Mouse (Mus musculus): ENCODE measurements around the gene Tab2. TPM values are rescaled to one million over a fixed set of nuclear protein-coding genes. Genes with fewer than 3 reads are reported as not detected.
"Not testable (repeated sequence)": the region's sequence is repeated elsewhere in the genome, so short reads cannot be mapped to it uniquely, and the experiment has no call there.

Tab2 gene
- polyA plus RNA-seq, 1 experiment from 2014 or later, result 20.2 TPM

GRCm38 (mm10) chr10:7880283-7880682, 75.7 kb downstream of the Tab2 start:
- ATAC-seq (ENCODE audit: low FRiP score, low read depth); H3K36me3 ChIP-seq: not testable (repeated sequence)

GRCm38 (mm10) chr10:7874194-7874593, 81.8 kb downstream of the Tab2 start:
- H3K4me2 ChIP-seq (replicated peaks), result no peak overlapping the region
- WGBS, result 87% methylated on average over 7 of the region's 7 CpGs
- H3K9ac ChIP-seq (replicated peaks), result no peak overlapping the region
- no peaks in the 10 kb centered on the region for H3K4me1 ChIP-seq
- no peaks in the 10 kb centered on the region for H3K36me3 ChIP-seq
- no peak for ATAC-seq (ENCODE audit: low FRiP score, low read depth)
- H3K9me3 ChIP-seq, result no peaks in the 10 kb centered on the region
- H3K27ac ChIP-seq (replicated peaks), result no peak overlapping the region
- H3K4me3 ChIP-seq, result no peak overlapping the region
- peaks cover 1% of the 10 kb centered on the region for H3K27me3 ChIP-seq

More at GRCm38 (mm10) chr10:7880283-7880682, 75.7 kb downstream of the Tab2 start:
- not testable (repeated sequence) for H3K9me3 ChIP-seq; H3K4me3 ChIP-seq; H3K4me1 ChIP-seq; H3K27me3 ChIP-seq; H3K4me2 ChIP-seq (replicated peaks); H3K27ac ChIP-seq (replicated peaks); H3K9ac ChIP-seq (replicated peaks)
- WGBS, result 92% methylated on average over 3 of the region's 3 CpGs

- 83% methylated on average over 5 of the region's 5 CpGs for WGBS
- ATAC-seq (ENCODE audit: low FRiP score, low read depth), result no peak
Observed at GRCm38 (mm10) chr10:7871381-7872020, 84.5 kb downstream of the Tab2 start.

GRCm38 (mm10) chr10:7870571-7871315, 85.3 kb downstream of the Tab2 start:
- H3K9ac ChIP-seq (replicated peaks), result no peak overlapping the region
- ATAC-seq (ENCODE audit: low FRiP score, low read depth), result no peak
- no peaks in the 10 kb centered on the region for H3K9me3 ChIP-seq
- no peak overlapping the region for H3K4me3 ChIP-seq
- peaks cover 6% of the 10 kb centered on the region; the same call in 1 of the 2 replicates for H3K4me1 ChIP-seq
- H3K27me3 ChIP-seq, result peaks cover 30% of the 10 kb centered on the region
- 71% methylated on average over 11 of the region's 11 CpGs for WGBS
- H3K36me3 ChIP-seq, result no peaks in the 10 kb centered on the region
- no peak overlapping the region for H3K4me2 ChIP-seq (replicated peaks)
- H3K27ac ChIP-seq (replicated peaks), result no peak overlapping the region

More at GRCm38 (mm10) chr10:7871381-7872020, 84.5 kb downstream of the Tab2 start:
- no peak overlapping the region for H3K4me3 ChIP-seq
- H3K4me1 ChIP-seq, result peaks cover 6% of the 10 kb centered on the region; the same call in 1 of the 2 replicates
- no peaks in the 10 kb centered on the region for H3K9me3 ChIP-seq
- no peaks in the 10 kb centered on the region for H3K36me3 ChIP-seq
- H3K9ac ChIP-seq (replicated peaks), result no peak overlapping the region
- no peak overlapping the region for H3K4me2 ChIP-seq (replicated peaks)
- peaks cover 25% of the 10 kb centered on the region for H3K27me3 ChIP-seq
- H3K27ac ChIP-seq (replicated peaks), result no peak overlapping the region

GRCm38 (mm10) chr10:7869746-7870145, 86.3 kb downstream of the Tab2 start:
- Histone ChIP-seq H3K36me3 (no peaks in the 10 kb centered on the region), H3K9me3 (no peaks in the 10 kb centered on the region), H3K4me3 (no peak overlapping the region), H3K4me2 (replicated peaks) (no peak overlapping the region), H3K4me1 (peaks cover 6% of the 10 kb centered on the region; the same call in 1 of the 2 replicates), H3K27me3 (peaks cover 30% of the 10 kb centered on the region), H3K27ac (replicated peaks) (no peak overlapping the region), H3K9ac (replicated peaks) (no peak overlapping the region)
- WGBS, result 61% methylated on average over 8 of the region's 8 CpGs
- ATAC-seq (ENCODE audit: low FRiP score, low read depth), result no peak

GRCm38 (mm10) chr10:7867666-7868030, 88.4 kb downstream of the Tab2 start:
- 20% methylated on average over 21 of the region's 21 CpGs for WGBS
- Histone ChIP-seq H3K27me3 (peaks cover 30% of the 10 kb centered on the region), H3K4me2 (replicated peaks) (peak overlapping the region; percentile 79), H3K9ac (replicated peaks) (peak overlapping the region; percentile 50; the same call in 1 of the 2 replicates), H3K4me3 (peak overlapping the region; percentile 44), H3K36me3 (no peaks in the 10 kb centered on the region), H3K4me1 (peaks cover 6% of the 10 kb centered on the region; the same call in 1 of the 2 replicates), H3K9me3 (no peaks in the 10 kb centered on the region), H3K27ac (replicated peaks) (no peak overlapping the region)
- ATAC-seq (ENCODE audit: low FRiP score, low read depth), result 0 out of 2 replicates have a peak, but pooled peaks have one; percentile 24

GRCm38 (mm10) chr10:7866762-7867665, 89.0 kb downstream of the Tab2 start:
- Histone ChIP-seq H3K36me3 (no peaks in the 10 kb centered on the region), H3K27ac (replicated peaks) (no peak overlapping the region), H3K4me1 (peaks cover 6% of the 10 kb centered on the region; the same call in 1 of the 2 replicates), H3K4me2 (replicated peaks) (peak overlapping the region; percentile 79), H3K27me3 (peaks cover 30% of the 10 kb centered on the region), H3K9me3 (no peaks in the 10 kb centered on the region), H3K9ac (replicated peaks) (peak overlapping the region; percentile 50; the same call in 1 of the 2 replicates), H3K4me3 (peak overlapping the region; percentile 44)
- 15% methylated on average over 50 of the region's 50 CpGs for WGBS
- ATAC-seq (ENCODE audit: low FRiP score, low read depth), result 0 out of 2 replicates have a peak, but pooled peaks have one; percentile 35

GRCm38 (mm10) chr10:7864806-7865205, 91.2 kb downstream of the Tab2 start:
- no peak for ATAC-seq (ENCODE audit: low FRiP score, low read depth)
- H3K4me2 ChIP-seq (replicated peaks), result no peak overlapping the region
- peaks cover 6% of the 10 kb centered on the region; the same call in 1 of the 2 replicates for H3K4me1 ChIP-seq
- no peak overlapping the region for H3K9ac ChIP-seq (replicated peaks)
- WGBS, result 77% methylated on average over 3 of the region's 3 CpGs
- H3K4me3 ChIP-seq, result no peak overlapping the region
- H3K27me3 ChIP-seq, result peaks cover 30% of the 10 kb centered on the region
- no peak overlapping the region for H3K27ac ChIP-seq (replicated peaks)
- no peaks in the 10 kb centered on the region for H3K9me3 ChIP-seq
- H3K36me3 ChIP-seq, result no peaks in the 10 kb centered on the region

- WGBS, result 70% methylated on average over 6 of the region's 6 CpGs
- Histone ChIP-seq H3K27ac (replicated peaks) (no peak overlapping the region), H3K4me2 (replicated peaks) (no peak overlapping the region), H3K4me1 (peaks cover 6% of the 10 kb centered on the region; the same call in 1 of the 2 replicates), H3K9ac (replicated peaks) (no peak overlapping the region), H3K27me3 (peaks cover 28% of the 10 kb centered on the region), H3K9me3 (no peaks in the 10 kb centered on the region), H3K4me3 (no peak overlapping the region), H3K36me3 (no peaks in the 10 kb centered on the region)
- ATAC-seq (ENCODE audit: low FRiP score, low read depth), result no peak
Observed at GRCm38 (mm10) chr10:7864184-7864583, 91.8 kb downstream of the Tab2 start.

GRCm38 (mm10) chr10:7863411-7863810, 92.6 kb downstream of the Tab2 start:
- H3K9ac ChIP-seq (replicated peaks), result no peak overlapping the region
- whole genome bisulfite sequencing, result 93% methylated on average over 6 of the region's 6 CpGs
- peaks cover 24% of the 10 kb centered on the region for H3K27me3 ChIP-seq
- no peak overlapping the region for H3K4me2 ChIP-seq (replicated peaks)
- no peaks in the 10 kb centered on the region for H3K36me3 ChIP-seq
- no peak overlapping the region for H3K4me3 ChIP-seq
- H3K4me1 ChIP-seq, result peaks cover 6% of the 10 kb centered on the region; the same call in 1 of the 2 replicates
- ATAC-seq (ENCODE audit: low FRiP score, low read depth), result no peak
- H3K27ac ChIP-seq (replicated peaks), result no peak overlapping the region
- H3K9me3 ChIP-seq, result no peaks in the 10 kb centered on the region

GRCm38 (mm10) chr10:7861937-7862657, 93.9 kb downstream of the Tab2 start:
- ATAC-seq (ENCODE audit: low FRiP score, low read depth), result no peak
- 93% methylated on average over 25 of the region's 25 CpGs for WGBS
- no peak overlapping the region for H3K4me3 ChIP-seq
- peaks cover 3% of the 10 kb centered on the region; the same call in 1 of the 2 replicates for H3K4me1 ChIP-seq
- no peak overlapping the region for H3K9ac ChIP-seq (replicated peaks)
- H3K36me3 ChIP-seq, result no peaks in the 10 kb centered on the region
- H3K9me3 ChIP-seq, result no peaks in the 10 kb centered on the region
- H3K27ac ChIP-seq (replicated peaks), result no peak overlapping the region
- H3K4me2 ChIP-seq (replicated peaks), result no peak overlapping the region
- H3K27me3 ChIP-seq, result peaks cover 11% of the 10 kb centered on the region

All from midbrain, embryonic 12.5 days (tissue).